Mouse (Mus musculus) forebrain, embryonic 14.5 days (tissue): ENCODE results near the gene Zc3h12b. TPM values are rescaled to one million over a fixed set of nuclear protein-coding genes. Genes with fewer than 3 reads are reported as not detected.

Source experiments
- ATAC-seq: fragments of 200-750 bp; cut with Nextera tagmentation; 2 replicates; pipeline ENCODE4 v1.8.0; 2017; ENCODE audit warnings: mild to moderate bottlenecking, moderate library complexity
- DNase-seq: peaks from one replicate; pipeline ENCODE4 v3.0.0-alpha.2; 2015; ENCODE audit warnings: low spot score
- H3K27ac ChIP-seq: fragments of 300-500 bp; sonication (generic); 2 replicates; pipeline ENCODE4 v1.5.1; 2014; ENCODE audit warnings: low read depth, mild to moderate bottlenecking, control low read depth, low read length, moderate library complexity
- H3K27me3 ChIP-seq: fragments of 300-500 bp; sonication (generic); replicated peaks from 2 replicates; pipeline ENCODE4 v1.6.1; 2014; ENCODE audit warnings: low read length, control low read depth, mixed read lengths; ENCODE audit not compliant: control insufficient read depth, insufficient read depth
- H3K36me3 ChIP-seq: fragments of 300-500 bp; sonication (generic); 2 replicates; pipeline ENCODE4 v1.6.1; 2014; ENCODE audit warnings: low read length, control low read depth; ENCODE audit not compliant: control insufficient read depth, insufficient read depth
- H3K4me1 ChIP-seq: fragments of 300-500 bp; sonication (generic); 2 replicates; pipeline ENCODE4 v1.6.1; 2014; ENCODE audit warnings: antibody characterized with exemption, low read length, control low read depth; ENCODE audit not compliant: control insufficient read depth, insufficient read depth
- H3K4me2 ChIP-seq: fragments of 300-500 bp; sonication (generic); 2 replicates; pipeline ENCODE4 v1.6.1; 2014; ENCODE audit warnings: mild to moderate bottlenecking, control low read depth, low read length
- H3K4me3 ChIP-seq: fragments of 300-500 bp; sonication (generic); 2 replicates; pipeline ENCODE4 v1.5.1; 2014; ENCODE audit warnings: low read depth, low read length, control low read depth
- H3K9ac ChIP-seq: fragments of 300-500 bp; sonication (generic); 2 replicates; pipeline ENCODE4 v1.6.1; 2014; ENCODE audit warnings: mild to moderate bottlenecking, low read length, control low read depth, moderate library complexity
- H3K9me3 ChIP-seq: fragments of 300-500 bp; sonication (generic); replicated peaks from 2 replicates; pipeline ENCODE4 v1.6.1; 2016; ENCODE audit warnings: low read length, control low read depth, mixed read lengths; ENCODE audit not compliant: control insufficient read depth
- WGBS: fragments of 180-500 bp; shearing (Covaris S2); extraction: QIAGEN DNeasy Blood & Tissue Kit; methylation state at CpG from one replicate; pipeline ENCODE4 v1.1.7; 2014; 5-methylcytosine and 5-hydroxymethylcytosine counted together
- polyA plus RNA-seq: library from polyadenylated mRNA; unstranded; fragments of >200 nt; fragmentation: Nextera tagmentation; extraction: Ambion mirVana; gene quantifications from 2 replicates; pipeline ENCODE4 v1.2.1, GENCODE M21; 2014

The Zc3h12b gene
- 1.9 and 2.6 TPM in 2 replicates for polyA plus RNA-seq

GRCm38 (mm10) chrX:95711227-95712111 is at the start of gene Zc3h12b:
TSS of gene Zc3h12b (plus strand) at chrX:95711678.
- no peaks in the 10 kb centered on the region for H3K9me3 ChIP-seq
- peak within 1 kb of the TSS; percentile 38 for H3K4me3 ChIP-seq
- DNase-seq, result peak; percentile 86
- ATAC-seq, result peak; percentile 99
- no peaks in the 10 kb centered on the region for H3K36me3 ChIP-seq
- H3K27me3 ChIP-seq, result no peaks in the 10 kb centered on the region
- peak within 1 kb of the TSS; percentile 58 for H3K9ac ChIP-seq
- WGBS, result 32% methylated on average over 39 of the region's 46 CpGs
- peak within 1 kb of the TSS; percentile 71 for H3K27ac ChIP-seq
- no peaks in the 10 kb centered on the region for H3K4me1 ChIP-seq
- H3K4me2 ChIP-seq, result peak within 1 kb of the TSS; percentile 41

DNA sequence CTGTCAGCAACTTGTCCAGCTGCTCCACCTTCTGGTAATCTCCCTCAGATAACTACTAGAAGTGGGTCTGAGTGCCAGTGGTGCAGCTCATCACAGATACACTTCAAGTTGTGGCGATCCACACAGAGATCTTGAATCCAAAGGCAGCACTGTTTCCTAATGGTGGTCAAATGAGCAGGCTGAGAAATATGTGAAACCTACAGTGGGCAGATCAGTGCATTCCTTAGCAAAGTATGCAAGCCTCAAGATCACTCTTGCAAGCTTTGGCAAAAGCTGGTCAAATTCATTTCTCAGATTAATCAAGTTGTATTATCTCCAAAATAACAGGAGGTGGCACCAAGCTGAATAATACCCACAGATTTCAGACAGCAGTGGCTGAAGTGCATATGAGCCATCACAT is 29.3 kb upstream of the Zc3h12b start:
- 89% methylated on average over 1 of the region's 1 CpGs for WGBS
- no peak for ATAC-seq
- H3K9me3 ChIP-seq, result no peaks in the 10 kb centered on the region

GRCm38 (mm10) chrX:95687119-95687518 is 24.4 kb upstream of the Zc3h12b start:
- Histone ChIP-seq H3K4me3 (no peak overlapping the region), H3K36me3 (no peaks in the 10 kb centered on the region), H3K4me2 (no peak overlapping the region), H3K4me1 (no peaks in the 10 kb centered on the region), H3K27me3 (no peaks in the 10 kb centered on the region), H3K9ac (no peak overlapping the region), H3K27ac (no peak overlapping the region), H3K9me3 (no peaks in the 10 kb centered on the region)
- ATAC-seq, result no peak
- peak; percentile 16 for DNase-seq
- WGBS, result 55% methylated on average over 1 of the region's 1 CpGs

More for the DNA sequence above, 29.3 kb upstream of the Zc3h12b start:
- no peaks in the 10 kb centered on the region for H3K4me1 ChIP-seq
- H3K27ac ChIP-seq, result no peak overlapping the region
- no peaks in the 10 kb centered on the region for H3K27me3 ChIP-seq
- H3K36me3 ChIP-seq, result no peaks in the 10 kb centered on the region
- no peak overlapping the region for H3K9ac ChIP-seq
- no peak overlapping the region for H3K4me2 ChIP-seq
- DNase-seq, result no peak
- H3K4me3 ChIP-seq, result no peak overlapping the region

DNA sequence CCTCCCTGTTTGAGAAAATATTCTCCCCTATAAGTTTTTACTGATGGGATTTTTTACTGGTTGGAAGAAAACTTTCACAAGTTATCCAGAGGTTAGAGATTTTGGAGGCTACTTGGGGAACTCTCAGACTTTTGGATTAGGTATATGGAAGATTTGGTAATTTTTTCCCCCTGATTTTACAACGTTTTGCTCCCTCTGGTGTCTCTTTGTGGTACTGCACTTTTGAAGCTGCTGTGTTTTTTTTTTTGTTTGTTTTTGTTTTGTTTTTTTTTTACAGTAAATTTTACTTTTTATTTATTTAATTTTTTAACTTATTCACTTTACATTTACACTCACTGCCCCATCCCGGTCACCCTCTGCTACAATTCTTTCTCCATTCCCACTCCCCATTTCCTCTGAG is 26.8 kb downstream of the Zc3h12b start:
- H3K4me3 ChIP-seq, result no peak overlapping the region
- H3K4me2 ChIP-seq, result no peak overlapping the region
- ATAC-seq, result no peak
- WGBS, result 38% methylated on average over 2 of the region's 2 CpGs
- H3K27me3 ChIP-seq, result no peaks in the 10 kb centered on the region
- no peak overlapping the region for H3K27ac ChIP-seq
- H3K9me3 ChIP-seq, result no peaks in the 10 kb centered on the region
- peak; percentile 12 for DNase-seq
- no peak overlapping the region for H3K9ac ChIP-seq
- H3K4me1 ChIP-seq, result no peaks in the 10 kb centered on the region
- no peaks in the 10 kb centered on the region for H3K36me3 ChIP-seq

DNA sequence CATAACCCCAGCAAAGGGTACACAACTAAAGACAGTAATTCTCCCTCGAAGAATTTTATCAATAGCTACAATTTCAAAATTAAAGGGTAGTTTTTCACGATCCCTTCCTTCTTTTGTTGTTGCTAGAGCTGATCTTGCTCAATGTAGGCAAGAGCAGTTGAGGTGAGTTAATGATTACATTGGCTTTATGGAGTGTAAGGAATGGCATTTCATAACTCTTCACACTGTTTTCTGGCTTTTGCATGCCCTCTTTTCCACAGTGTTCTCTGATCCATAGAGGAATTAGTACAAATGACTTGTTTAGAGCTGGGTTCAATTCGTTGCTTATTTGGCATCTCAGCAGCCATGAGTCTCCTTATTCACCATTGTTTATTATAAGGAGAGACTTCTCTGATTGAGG is 84.4 kb downstream of the Zc3h12b start:
- H3K36me3 ChIP-seq, result no peaks in the 10 kb centered on the region
- 76% methylated on average over 3 of the region's 3 CpGs for WGBS
- H3K4me3 ChIP-seq, result no peak overlapping the region
- H3K27ac ChIP-seq, result no peak overlapping the region
- no peaks in the 10 kb centered on the region for H3K27me3 ChIP-seq
- no peak overlapping the region for H3K9ac ChIP-seq
- H3K9me3 ChIP-seq, result no peaks in the 10 kb centered on the region
- ATAC-seq (no peak), DNase-seq (no peak)
- H3K4me2 ChIP-seq, result no peak overlapping the region
- no peaks in the 10 kb centered on the region for H3K4me1 ChIP-seq

DNA sequence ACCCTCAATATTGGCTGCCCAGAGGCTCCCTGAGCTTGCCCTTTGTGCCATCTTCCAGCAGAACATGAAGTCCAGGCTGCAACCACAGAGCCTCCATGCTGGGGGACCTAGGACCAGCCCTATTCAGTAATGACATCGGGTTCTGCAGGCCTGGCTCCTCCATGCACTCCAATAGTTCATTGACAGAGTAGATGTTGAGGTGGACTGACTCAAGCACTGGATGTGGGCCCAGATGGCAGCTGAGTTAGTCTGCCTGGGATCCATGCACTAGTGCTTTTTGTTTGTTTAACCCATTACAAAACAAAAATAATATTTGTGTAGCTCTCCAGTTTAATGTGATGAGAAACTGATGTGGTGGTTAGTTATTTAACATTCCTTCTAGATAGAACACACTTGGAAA is 90.3 kb downstream of the Zc3h12b start:
- Histone ChIP-seq H3K36me3 (no peaks in the 10 kb centered on the region), H3K9ac (no peak overlapping the region), H3K27ac (no peak overlapping the region), H3K4me3 (no peak overlapping the region), H3K27me3 (no peaks in the 10 kb centered on the region), H3K4me2 (no peak overlapping the region), H3K4me1 (no peaks in the 10 kb centered on the region), H3K9me3 (no peaks in the 10 kb centered on the region)
- no peak for DNase-seq
- WGBS, result 76% methylated on average over 1 of the region's 1 CpGs
- no peak for ATAC-seq

- H3K27me3 ChIP-seq, result no peaks in the 10 kb centered on the region
- H3K9me3 ChIP-seq, result no peaks in the 10 kb centered on the region
- WGBS, result 79% methylated on average over 13 of the region's 14 CpGs
- ATAC-seq (no peak), DNase-seq (no peak)
- H3K4me2 ChIP-seq, result no peak overlapping the region
- no peak overlapping the region for H3K4me3 ChIP-seq
- H3K36me3 ChIP-seq, result no peaks in the 10 kb centered on the region
- H3K4me1 ChIP-seq, result no peaks in the 10 kb centered on the region
- H3K9ac ChIP-seq, result no peak overlapping the region
- no peak overlapping the region for H3K27ac ChIP-seq
Observed at GRCm38 (mm10) chrX:95852806-95853205, 141.3 kb downstream of the Zc3h12b start.

- no peak overlapping the region for H3K4me3 ChIP-seq
- no peak for DNase-seq
- no peak overlapping the region for H3K27ac ChIP-seq
- H3K9me3 ChIP-seq, result no peaks in the 10 kb centered on the region
- no peaks in the 10 kb centered on the region for H3K27me3 ChIP-seq
- no peaks in the 10 kb centered on the region for H3K4me1 ChIP-seq
- no peak overlapping the region for H3K4me2 ChIP-seq
- ATAC-seq, result no peak
- no peak overlapping the region for H3K9ac ChIP-seq
- no peaks in the 10 kb centered on the region for H3K36me3 ChIP-seq
Observed at GRCm38 (mm10) chrX:95881111-95881510, 169.6 kb downstream of the Zc3h12b start.

- H3K27ac ChIP-seq, result no peak overlapping the region
- H3K4me3 ChIP-seq, result no peak overlapping the region
- ATAC-seq (no peak), DNase-seq (no peak)
- no peak overlapping the region for H3K9ac ChIP-seq
- H3K4me2 ChIP-seq, result no peak overlapping the region
- H3K36me3 ChIP-seq, result no peaks in the 10 kb centered on the region
- H3K27me3 ChIP-seq, result no peaks in the 10 kb centered on the region
- no peaks in the 10 kb centered on the region for H3K9me3 ChIP-seq
- WGBS, result 86% methylated on average over 3 of the region's 3 CpGs
- no peaks in the 10 kb centered on the region for H3K4me1 ChIP-seq
Observed at GRCm38 (mm10) chrX:95902716-95903115, 191.2 kb downstream of the Zc3h12b start.
